Mouse (Mus musculus): Measurements from ENCODE around the gene Resp18.

Gene Resp18

GRCm38 (mm10) chr1:75264091-75264880 is 13.9 kb downstream of the Resp18 start, which contains the start of gene Ptprn:
Gene Ptprn, minus strand, starts transcription at chr1:75264502.
- DNase-seq: peak; percentile 78

GRCm38 (mm10) chr1:75262969-75263951 is 15.0 kb downstream of the Resp18 start:
- no peak for DNase-seq

GRCm38 (mm10) chr1:75261278-75261677 is 16.9 kb downstream of the Resp18 start:
- no peak for DNase-seq

GRCm38 (mm10) chr1:75255516-75256046 is 22.6 kb downstream of the Resp18 start:
- DNase-seq: no peak

DNA sequence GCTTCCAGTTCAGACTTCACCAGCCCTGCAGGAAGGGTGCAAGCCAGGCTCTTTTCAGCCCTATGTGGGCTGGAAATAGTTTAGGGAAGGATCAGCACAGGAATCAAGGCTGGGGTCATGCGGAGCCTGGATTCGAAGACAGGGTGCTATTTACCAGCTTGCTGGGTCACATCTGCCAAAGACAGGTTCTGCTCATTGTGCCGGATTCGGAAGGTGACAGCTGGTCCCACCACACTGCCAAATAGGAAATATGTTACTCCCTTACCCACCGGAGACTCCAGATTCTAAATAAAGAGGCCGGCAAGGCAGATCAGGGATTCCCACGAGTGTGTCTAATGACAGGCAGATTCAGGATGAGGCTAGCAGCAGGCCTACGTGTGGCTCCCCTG is 23.6 kb downstream of the Resp18 start:
- no peak for DNase-seq

GRCm38 (mm10) chr1:75253849-75254624 is 24.2 kb downstream of the Resp18 start:
- peak; percentile 84 for DNase-seq

DNA sequence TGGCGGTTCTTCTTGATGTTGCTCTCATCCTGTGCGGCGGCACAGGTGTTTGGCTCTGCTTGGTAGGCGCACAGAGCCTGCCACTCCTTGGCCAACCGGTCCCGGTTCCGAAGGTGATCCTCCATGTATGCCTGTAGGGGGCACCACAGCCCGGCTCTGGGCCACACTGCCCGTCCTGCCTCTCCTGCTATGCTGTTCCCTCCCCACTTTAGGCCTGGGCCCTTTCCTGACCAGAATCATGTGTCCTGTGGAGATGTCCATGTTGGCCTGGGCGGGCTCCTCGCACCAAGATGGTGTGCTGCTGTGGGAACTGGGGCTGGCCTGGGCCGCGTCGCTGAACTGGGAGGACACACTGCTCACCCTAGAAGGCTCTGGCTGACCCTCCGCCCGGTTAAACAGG is 25.2 kb downstream of the Resp18 start:
- DNase-seq: no peak

DNA sequence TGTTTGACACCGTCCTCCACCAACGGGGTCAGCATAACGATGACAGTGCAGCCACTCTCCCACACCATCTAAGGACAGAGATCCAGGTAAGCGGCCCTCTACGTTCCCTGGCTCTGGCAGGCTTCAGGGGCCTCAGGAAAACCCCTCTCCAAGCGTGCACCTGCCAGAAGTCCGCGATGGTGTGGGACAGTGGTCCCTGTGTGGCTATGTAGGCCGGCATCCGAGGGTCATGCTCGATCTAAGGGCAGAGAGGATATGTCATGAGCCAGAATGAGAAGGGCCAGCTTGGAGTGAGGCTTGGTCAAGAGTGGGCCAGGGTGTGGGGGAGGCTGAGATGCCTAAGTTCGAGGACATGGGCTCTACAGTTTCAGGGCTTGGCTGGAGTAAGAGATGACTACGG is 25.9 kb downstream of the Resp18 start:
- DNase-seq: no peak

- DNase-seq: peak; percentile 85
Observed at GRCm38 (mm10) chr1:75251112-75251970, 26.9 kb downstream of the Resp18 start.

- peak; percentile 60 for DNase-seq
Observed at GRCm38 (mm10) chr1:75250498-75250897, 27.7 kb downstream of the Resp18 start.

- no peak for DNase-seq
Observed at GRCm38 (mm10) chr1:75248041-75248772, 30.0 kb downstream of the Resp18 start.

DNA sequence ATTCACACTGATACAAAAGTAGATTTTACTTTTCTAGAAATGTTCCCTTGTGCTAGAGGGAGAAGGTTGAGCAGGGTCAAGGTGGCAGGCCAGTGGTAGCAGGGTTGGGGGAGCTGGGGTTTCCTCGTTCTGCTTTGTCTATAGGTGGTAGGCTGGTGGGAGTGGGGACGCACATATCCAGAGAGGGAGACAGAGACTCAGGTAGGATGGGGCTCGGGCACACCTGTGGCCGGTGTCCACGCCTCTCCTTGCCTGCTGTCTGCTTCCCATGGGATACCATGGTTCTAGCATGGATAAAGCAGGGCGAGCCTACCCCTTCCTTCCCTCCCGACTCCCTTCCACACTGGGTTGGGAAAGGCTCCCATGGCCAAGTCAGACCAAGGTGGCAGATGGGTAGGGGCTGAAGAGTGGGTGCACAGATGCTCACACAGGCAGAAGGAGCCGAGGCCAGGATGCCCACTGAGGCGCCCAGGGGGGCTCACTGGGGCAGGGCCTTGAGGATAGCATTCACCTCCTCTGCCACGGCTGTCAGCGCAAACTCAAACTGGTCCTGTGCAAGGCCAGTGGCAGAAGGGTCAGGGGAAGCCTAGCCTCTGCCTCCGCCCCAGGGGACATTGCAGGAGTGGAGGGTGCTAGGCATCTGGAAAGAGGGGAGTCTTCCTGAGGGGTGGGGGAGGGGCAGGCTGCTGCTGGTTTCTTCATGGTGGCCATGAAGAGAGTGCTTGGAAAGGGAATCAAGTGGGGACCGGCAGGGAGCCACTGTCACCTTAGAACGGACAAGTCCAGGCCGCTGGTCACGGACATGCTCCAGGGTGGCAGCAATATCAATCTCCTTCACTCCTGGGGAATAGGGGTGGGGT is 30.9 kb downstream of the Resp18 start:
- no peak for DNase-seq

DNA sequence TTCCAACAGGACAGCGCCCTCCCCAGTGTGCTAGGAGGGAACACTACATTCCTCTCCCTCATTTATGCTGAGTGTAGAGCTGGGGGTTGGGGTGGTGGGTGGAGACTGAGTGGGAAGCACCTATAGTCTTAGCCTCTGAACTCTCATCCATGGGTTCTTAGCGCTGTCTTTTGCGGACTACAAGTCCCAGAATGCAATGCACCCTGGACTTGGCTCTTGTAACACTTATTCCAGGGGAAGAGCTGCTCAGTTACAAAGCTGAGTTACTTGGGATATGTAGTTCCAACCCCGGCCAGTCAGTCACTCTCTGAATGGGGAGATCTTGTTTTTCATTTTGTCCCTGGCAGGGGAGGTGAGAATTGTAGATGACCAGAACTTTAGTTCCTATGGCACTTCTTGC is 33.4 kb downstream of the Resp18 start:
- no peak for DNase-seq

GRCm38 (mm10) chr1:75244175-75244826 is 33.9 kb downstream of the Resp18 start:
- no peak for DNase-seq

- DNase-seq: no peak
Observed at GRCm38 (mm10) chr1:75243411-75243810, 34.8 kb downstream of the Resp18 start.

DNA sequence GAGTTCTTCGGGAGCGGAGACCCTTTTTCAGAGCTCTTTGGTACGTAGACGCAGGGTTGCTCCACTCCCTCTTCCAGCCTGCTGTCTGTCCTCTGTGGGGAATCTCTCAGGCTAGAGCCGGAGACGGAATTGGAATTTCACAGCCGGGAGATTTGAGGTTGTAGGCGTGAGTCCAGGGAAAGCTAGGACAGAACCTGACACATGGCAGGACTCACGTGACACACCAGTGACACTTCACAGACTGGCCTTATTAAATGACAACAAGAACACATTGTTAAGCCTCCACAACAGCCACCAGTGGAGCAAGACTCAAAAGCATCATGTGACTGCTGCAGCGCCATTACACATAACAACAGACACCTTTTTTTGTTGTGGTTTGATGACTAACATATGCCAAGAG is 38.6 kb downstream of the Resp18 start:
- no peak for DNase-seq

DNA sequence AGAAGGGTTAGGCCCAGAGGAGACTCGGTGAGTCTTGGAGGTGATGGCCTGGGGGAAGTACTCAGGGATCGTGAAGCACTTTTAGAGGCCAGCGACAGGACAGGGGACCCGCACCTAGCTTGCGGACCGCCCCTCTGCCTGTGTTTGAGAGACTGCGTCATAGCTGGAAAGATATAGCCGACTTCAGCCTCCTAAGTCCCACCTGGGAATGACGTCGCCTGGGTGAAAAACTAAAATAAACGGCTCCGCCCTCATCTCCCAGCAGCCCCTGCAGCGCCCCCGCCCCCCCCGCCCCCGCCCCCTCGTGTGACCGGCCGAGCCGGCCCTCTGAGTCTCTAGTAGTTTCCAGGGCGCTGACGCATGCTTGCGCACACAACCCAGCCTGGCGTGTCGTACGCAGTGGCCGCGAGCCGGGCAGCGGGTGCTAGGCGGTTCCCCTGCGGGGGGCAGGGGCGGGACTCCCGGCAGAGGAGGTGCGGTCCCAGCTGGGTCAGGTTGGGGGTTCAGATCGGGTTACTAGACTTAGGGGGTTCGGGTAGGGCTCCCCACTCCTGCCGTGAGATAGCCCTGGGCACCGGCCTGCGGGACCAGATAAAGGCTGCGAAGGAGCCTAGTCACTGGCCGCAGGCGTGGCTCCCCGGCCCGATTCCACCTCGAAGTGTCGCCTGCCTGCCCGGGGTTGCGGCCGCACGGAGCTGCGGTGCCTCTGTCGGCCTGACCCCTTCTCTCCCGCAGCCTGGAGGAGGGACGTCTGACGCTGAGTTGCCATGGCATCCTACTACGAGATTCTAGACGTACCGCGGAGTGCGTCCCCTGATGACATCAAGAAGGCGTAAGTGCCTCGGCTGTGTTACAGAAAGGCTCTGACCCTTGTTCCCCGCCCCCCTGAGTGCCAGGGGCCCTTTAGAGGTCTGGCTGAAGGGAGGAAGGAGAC is 41.8 kb downstream of the Resp18 start, which contains the start of gene Dnajb2:
Dnajb2 (plus strand) TSS at position 290 of the 934 bp plus-strand sequence.
- DNase-seq: peak; percentile 87

DNA sequence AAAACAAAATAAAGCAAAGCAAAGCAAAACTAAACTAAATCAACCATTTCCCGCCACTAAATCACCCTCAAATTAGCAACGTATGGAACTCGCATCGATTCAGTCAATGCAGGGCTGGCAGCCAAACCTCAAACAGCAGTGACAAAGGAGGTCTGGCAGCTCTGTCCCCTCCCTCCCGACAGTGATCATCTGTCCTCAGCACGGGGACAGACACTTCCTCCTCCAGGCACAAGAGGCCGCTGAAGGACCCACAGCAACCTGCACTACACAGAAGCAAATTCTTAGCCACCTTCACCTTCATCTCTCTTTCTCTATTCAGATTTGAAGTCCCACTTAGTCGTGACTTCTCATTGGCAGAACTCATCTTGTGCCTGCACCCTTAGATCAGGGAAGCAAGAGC is 43.6 kb downstream of the Resp18 start:
- peak; percentile 77 for DNase-seq
